Mouse (Mus musculus): ENCODE measurements around the gene Ddx28.

The Ddx28 gene

GRCm38 (mm10) chr8:105965905-105966341 is 45.8 kb downstream of the Ddx28 start, which contains the start of gene Slc12a4:
Gene Slc12a4 (minus strand): TSS chr8:105966097.
- WGBS, result 1% methylated on average over 47 of the region's 47 CpGs

GRCm38 (mm10) chr8:105965266-105965904 is 46.3 kb downstream of the Ddx28 start:
- WGBS, result 8% methylated on average over 40 of the region's 40 CpGs

GRCm38 (mm10) chr8:105964506-105965265 is 47.0 kb downstream of the Ddx28 start:
- WGBS, result 72% methylated on average over 12 of the region's 12 CpGs

GRCm38 (mm10) chr8:105961536-105961935 is 50.1 kb downstream of the Ddx28 start:
- WGBS, result 94% methylated on average over 10 of the region's 10 CpGs

GRCm38 (mm10) chr8:105961101-105961500 is 50.6 kb downstream of the Ddx28 start:
- 87% methylated on average over 14 of the region's 14 CpGs for WGBS

Data from cerebral cortex, adult 2 months (tissue).